7 mouse cellular contexts compared by ENCODE assay signal in genomic region chr2:32625212-32625872, GRCm38 (mm10). TPM values are rescaled to one million over a fixed set of nuclear protein-coding genes. Genes with fewer than 3 reads are reported as not detected.
DNase-seq lines count a peak whose midpoint lies in the region; ATAC-seq and TF ChIP-seq lines count a peak whose summit lies in the region.

No protein-coding gene starts in this region.

- H3K4me3 ChIP-seq in embryonic facial prominence, embryonic 11.5 days (ENCODE audit: low read depth, low read length), result 0 out of 2 replicates have a peak overlapping the region, but pooled peaks have one; percentile 0
- peak overlapping the region; percentile 47 for H3K4me3 ChIP-seq in heart, adult 2 months
- peak overlapping the region; percentile 44 for H3K4me3 ChIP-seq in midbrain, embryonic 10.5 days
- peak overlapping the region; percentile 19; the same call in 1 of the 2 replicates for H3K4me3 ChIP-seq in stomach, postnatal 0 days (ENCODE audit: low read depth, low read length)

- H3K9ac ChIP-seq in embryonic facial prominence, embryonic 11.5 days (replicated peaks; ENCODE audit: low read length), result peak overlapping the region; percentile 47
- peak overlapping the region; percentile 89 for H3K9ac ChIP-seq in heart, adult 2 months (ENCODE audit: low read depth, low read length)
- H3K9ac ChIP-seq in stomach, postnatal 0 days (ENCODE audit: low read length), result peak overlapping the region; percentile 41

- peak overlapping the region; percentile 13 for H3K4me2 ChIP-seq in embryonic facial prominence, embryonic 11.5 days (ENCODE audit: low read depth, low read length)
- H3K4me2 ChIP-seq in stomach, postnatal 0 days (replicated peaks; ENCODE audit: low read depth), result peak overlapping the region; percentile 46

- peak; percentile 79; the same call in 1 of the 2 replicates for TF ChIP-seq POLR2A in brain, embryonic 14.5 days (IDR thresholded peaks at IDR 0.05; ENCODE audit: borderline replicate concordance, extremely low read depth, insufficient read depth, insufficient read length, poor library complexity, severe bottlenecking)
- peak; percentile 97 for TF ChIP-seq POLR2A in heart, adult 2 months (IDR thresholded peaks at IDR 0.05; ENCODE audit: insufficient read depth, low read depth, low read length)

- ATAC-seq in embryonic facial prominence, embryonic 11.5 days (replicated peaks; ENCODE audit: insufficient number of reproducible peaks, low FRiP score, low TSS enrichment, low read depth), result no peak; the same call in 1 of the 2 replicates
- peak; percentile 53 for ATAC-seq in stomach, postnatal 0 days (ENCODE audit: low FRiP score, low TSS enrichment)

- H3K9me3 ChIP-seq in embryonic facial prominence, embryonic 11.5 days (replicated peaks; ENCODE audit: control insufficient read depth, low read length), result no peaks in the 10 kb centered on the region
- H3K9me3 ChIP-seq in midbrain, embryonic 10.5 days (replicated peaks), result no peaks in the 10 kb centered on the region
- no peaks in the 10 kb centered on the region for H3K9me3 ChIP-seq in stomach, postnatal 0 days (ENCODE audit: control insufficient read depth, low read length)

- WGBS in embryonic facial prominence, embryonic 11.5 days, result 3% methylated on average over 13 of the region's 13 CpGs
- WGBS in heart, adult 2 months, result 27% methylated on average over 13 of the region's 13 CpGs
- 3% methylated on average over 13 of the region's 13 CpGs for WGBS in midbrain, embryonic 10.5 days
- 3% methylated on average over 13 of the region's 13 CpGs for WGBS in stomach, postnatal 0 days

- no peaks in the 10 kb centered on the region for H3K27me3 ChIP-seq in embryonic facial prominence, embryonic 11.5 days (ENCODE audit: control insufficient read depth, insufficient read depth, low read length)
- H3K27me3 ChIP-seq in heart, adult 2 months (ENCODE audit: control insufficient read depth, insufficient read depth, low read length), result no peaks in the 10 kb centered on the region
- no peaks in the 10 kb centered on the region for H3K27me3 ChIP-seq in midbrain, embryonic 10.5 days (ENCODE audit: low read depth, poor library complexity, severe bottlenecking)
- no peaks in the 10 kb centered on the region for H3K27me3 ChIP-seq in stomach, postnatal 0 days (ENCODE audit: control insufficient read depth, insufficient read depth, low read length)

- DNase-seq in brain, embryonic 14.5 days (ENCODE audit: low read depth), result peak; percentile 93
- DNase-seq in embryonic facial prominence, embryonic 11.5 days (ENCODE audit: low spot score), result peak; percentile 78
- DNase-seq in heart, adult 2 months, result peak; percentile 80 to 86
- DNase-seq in kidney, adult 8-10 months, result peak; percentile 57 to 66
- peak; percentile 76 for DNase-seq in left cerebral cortex, postnatal 4 days
- DNase-seq in midbrain, embryonic 10.5 days (ENCODE audit: low spot score), result peak; percentile 74
- DNase-seq in stomach, postnatal 0 days (ENCODE audit: low spot score), result peak; percentile 77

- intact Hi-C loops in heart, adult 2 months (cut with DNase I), result no loop called here
- intact Hi-C loops in left cerebral cortex, postnatal 4 days (cut with DNase I), result no loop called here

- TF ChIP-seq CTCF in brain, embryonic 14.5 days (IDR thresholded peaks at IDR 0.05; ENCODE audit: borderline replicate concordance, extremely low read depth, insufficient read depth, insufficient read length), result 0 out of 2 replicates have a peak, but pooled peaks have one; percentile 5
- TF ChIP-seq CTCF in heart, adult 2 months (IDR thresholded peaks at IDR 0.05), result peak; percentile 33
- TF ChIP-seq CTCF in stomach, postnatal 0 days (IDR thresholded peaks at IDR 0.05; ENCODE audit: low read depth), result no peak

- H3K36me3 ChIP-seq in embryonic facial prominence, embryonic 11.5 days (replicated peaks; ENCODE audit: control insufficient read depth, insufficient read depth, low read depth, low read length), result no peaks in the 10 kb centered on the region
- H3K36me3 ChIP-seq in heart, adult 2 months (ENCODE audit: control insufficient read depth, insufficient read depth, low read length), result peaks cover 6% of the 10 kb centered on the region
- no peaks in the 10 kb centered on the region for H3K36me3 ChIP-seq in midbrain, embryonic 10.5 days
- no peaks in the 10 kb centered on the region for H3K36me3 ChIP-seq in stomach, postnatal 0 days (ENCODE audit: control insufficient read depth, insufficient read depth, low read length)

- peaks cover 25% of the 10 kb centered on the region for H3K4me1 ChIP-seq in embryonic facial prominence, embryonic 11.5 days (ENCODE audit: control insufficient read depth, insufficient read depth, low read length)
- peaks cover 25% of the 10 kb centered on the region for H3K4me1 ChIP-seq in heart, adult 2 months (ENCODE audit: control insufficient read depth, insufficient read depth, low read length)
- H3K4me1 ChIP-seq in midbrain, embryonic 10.5 days, result peaks cover 74% of the 10 kb centered on the region
- peaks cover 16% of the 10 kb centered on the region for H3K4me1 ChIP-seq in stomach, postnatal 0 days (replicated peaks; ENCODE audit: control insufficient read depth, insufficient read depth)

- TF ChIP-seq EP300 in heart, adult 2 months (IDR thresholded peaks at IDR 0.05; ENCODE audit: insufficient read depth, low read depth, low read length), result 0 out of 2 replicates have a peak, but pooled peaks have one; percentile 49
- TF ChIP-seq EP300 in stomach, postnatal 0 days (optimal IDR thresholded peaks at IDR 0.05), result no peak

- H3K27ac ChIP-seq in embryonic facial prominence, embryonic 11.5 days (replicated peaks; ENCODE audit: low read depth, low read length), result no peak overlapping the region
- peak overlapping the region; percentile 96 for H3K27ac ChIP-seq in heart, adult 2 months
- H3K27ac ChIP-seq in midbrain, embryonic 10.5 days (replicated peaks), result peak overlapping the region; percentile 87
- peak overlapping the region; percentile 70 for H3K27ac ChIP-seq in stomach, postnatal 0 days (replicated peaks)

- no peaks in the 10 kb centered on the region for H3K79me2 ChIP-seq in heart, adult 2 months (replicated peaks; ENCODE audit: control insufficient read depth, insufficient read depth, low read length)

RNA-seq across cellular contexts. Expression of gene Ak1, which starts 3.8 kb away (rescaled TPM):
- 31.0 and 41.5 TPM in 2 replicates for polyA plus RNA-seq in brain, embryonic 14.5 days (2012; rRNA removed)
- 13.7 and 16.6 TPM in 2 replicates for polyA plus RNA-seq in embryonic facial prominence, embryonic 11.5 days (2014; fragmentation: Nextera tagmentation; extraction: Ambion mirVana)
- 100 to 1,000 TPM; 606 to 670 TPM for total RNA-seq in heart, adult 2 months (2021)
- 584 and 623 TPM in 2 replicates for polyA plus RNA-seq in heart, adult 2 months (2012; rRNA removed)
- total RNA-seq in left cerebral cortex, postnatal 4 days (2021), result 100 to 1,000 TPM; 100 to 106 TPM
- polyA plus RNA-seq in midbrain, embryonic 10.5 days (2016; fragmentation: Nextera tagmentation; extraction: Ambion mirVana), result 26.4 and 30.3 TPM in 2 replicates
- polyA plus RNA-seq in stomach, postnatal 0 days (2015; fragmentation: Nextera tagmentation; extraction: Ambion mirVana), result 21.8 and 26.1 TPM in 2 replicates

RNA-seq across cellular contexts. Expression of gene Eng, which starts 21.1 kb away (rescaled TPM):
- polyA plus RNA-seq in brain, embryonic 14.5 days (2012; rRNA removed), result 27.1 and 38.0 TPM in 2 replicates
- 19.2 and 22.6 TPM in 2 replicates for polyA plus RNA-seq in embryonic facial prominence, embryonic 11.5 days (2014; fragmentation: Nextera tagmentation; extraction: Ambion mirVana)
- total RNA-seq in heart, adult 2 months (2021), result 100 to 1,000 TPM; 113 to 122 TPM
- 230 and 239 TPM in 2 replicates for polyA plus RNA-seq in heart, adult 2 months (2012; rRNA removed)
- 10 to 100 TPM; 21.2 to 26.1 TPM for total RNA-seq in left cerebral cortex, postnatal 4 days (2021)
- polyA plus RNA-seq in midbrain, embryonic 10.5 days (2016; fragmentation: Nextera tagmentation; extraction: Ambion mirVana), result 25.6 and 29.2 TPM in 2 replicates
- 23.0 and 23.3 TPM in 2 replicates for polyA plus RNA-seq in stomach, postnatal 0 days (2015; fragmentation: Nextera tagmentation; extraction: Ambion mirVana)

RNA-seq across cellular contexts. Expression of gene St6galnac6, which starts 25.8 kb away (rescaled TPM):
- polyA plus RNA-seq in brain, embryonic 14.5 days (2012; rRNA removed), result 16.2 and 22.6 TPM in 2 replicates
- 6.3 and 6.8 TPM in 2 replicates for polyA plus RNA-seq in embryonic facial prominence, embryonic 11.5 days (2014; fragmentation: Nextera tagmentation; extraction: Ambion mirVana)
- total RNA-seq in heart, adult 2 months (2021), result 100 to 1,000 TPM; 107 to 125 TPM
- polyA plus RNA-seq in heart, adult 2 months (2012; rRNA removed), result 129 and 174 TPM in 2 replicates
- total RNA-seq in left cerebral cortex, postnatal 4 days (2021), result 10 to 100 TPM; 78.8 to 91.8 TPM
- polyA plus RNA-seq in midbrain, embryonic 10.5 days (2016; fragmentation: Nextera tagmentation; extraction: Ambion mirVana), result 10.8 and 11.9 TPM in 2 replicates
- 9.1 and 11.3 TPM in 2 replicates for polyA plus RNA-seq in stomach, postnatal 0 days (2015; fragmentation: Nextera tagmentation; extraction: Ambion mirVana)

RNA-seq across cellular contexts. Expression of gene St6galnac4, which starts 38.4 kb away (rescaled TPM):
- polyA plus RNA-seq in brain, embryonic 14.5 days (2012; rRNA removed), result 21.7 and 23.9 TPM in 2 replicates
- 20.3 and 22.8 TPM in 2 replicates for polyA plus RNA-seq in embryonic facial prominence, embryonic 11.5 days (2014; fragmentation: Nextera tagmentation; extraction: Ambion mirVana)
- total RNA-seq in heart, adult 2 months (2021), result 10 to 100 TPM; 16.2 to 17.8 TPM
- 25.2 and 28.6 TPM in 2 replicates for polyA plus RNA-seq in heart, adult 2 months (2012; rRNA removed)
- total RNA-seq in left cerebral cortex, postnatal 4 days (2021), result 10 to 100 TPM; 35.7 to 38.4 TPM
- polyA plus RNA-seq in midbrain, embryonic 10.5 days (2016; fragmentation: Nextera tagmentation; extraction: Ambion mirVana), result 15.9 and 17.1 TPM in 2 replicates
- polyA plus RNA-seq in stomach, postnatal 0 days (2015; fragmentation: Nextera tagmentation; extraction: Ambion mirVana), result 7.4 and 7.7 TPM in 2 replicates

RNA-seq across cellular contexts. Expression of gene 9430097D07Rik, which starts 49.9 kb away (rescaled TPM):
- 0.26 and 0.33 TPM in 2 replicates for polyA plus RNA-seq in brain, embryonic 14.5 days (2012; rRNA removed)
- polyA plus RNA-seq in embryonic facial prominence, embryonic 11.5 days (2014; fragmentation: Nextera tagmentation; extraction: Ambion mirVana), result 0.32 and 0.36 TPM in 2 replicates
- not detected for total RNA-seq in heart, adult 2 months (2021)
- not detected in 2 replicates for polyA plus RNA-seq in heart, adult 2 months (2012; rRNA removed)
- under 1 TPM; 0.62 to 0.84 TPM for total RNA-seq in left cerebral cortex, postnatal 4 days (2021)
- 0.17 and 0.22 TPM in 2 replicates for polyA plus RNA-seq in midbrain, embryonic 10.5 days (2016; fragmentation: Nextera tagmentation; extraction: Ambion mirVana)
- not detected in 2 replicates for polyA plus RNA-seq in stomach, postnatal 0 days (2015; fragmentation: Nextera tagmentation; extraction: Ambion mirVana)

Comparison
In these comparisons a context has a peak if more than half of its experiments do, and no peak if none do; other contexts are left out.
1. RNA of gene Ak1, which starts 3.8 kb away (polyA plus RNA-seq): 584 to 623 TPM in heart, adult 2 months; 31.0 to 41.5 TPM in brain, embryonic 14.5 days, 26.4 to 30.3 TPM in midbrain, embryonic 10.5 days, 21.8 to 26.1 TPM in stomach, postnatal 0 days and 13.7 to 16.6 TPM in embryonic facial prominence, embryonic 11.5 days; every median in the first group is over 10 times any median in the second.
2. Peak in every context shown above with its lines, with median percentiles within 50 percentile points of each other: DNase-seq, H3K4me3 ChIP-seq and H3K9ac ChIP-seq.